Mouse (Mus musculus): ENCODE measurements around the gene H6pd.

Gene H6pd

DNA sequence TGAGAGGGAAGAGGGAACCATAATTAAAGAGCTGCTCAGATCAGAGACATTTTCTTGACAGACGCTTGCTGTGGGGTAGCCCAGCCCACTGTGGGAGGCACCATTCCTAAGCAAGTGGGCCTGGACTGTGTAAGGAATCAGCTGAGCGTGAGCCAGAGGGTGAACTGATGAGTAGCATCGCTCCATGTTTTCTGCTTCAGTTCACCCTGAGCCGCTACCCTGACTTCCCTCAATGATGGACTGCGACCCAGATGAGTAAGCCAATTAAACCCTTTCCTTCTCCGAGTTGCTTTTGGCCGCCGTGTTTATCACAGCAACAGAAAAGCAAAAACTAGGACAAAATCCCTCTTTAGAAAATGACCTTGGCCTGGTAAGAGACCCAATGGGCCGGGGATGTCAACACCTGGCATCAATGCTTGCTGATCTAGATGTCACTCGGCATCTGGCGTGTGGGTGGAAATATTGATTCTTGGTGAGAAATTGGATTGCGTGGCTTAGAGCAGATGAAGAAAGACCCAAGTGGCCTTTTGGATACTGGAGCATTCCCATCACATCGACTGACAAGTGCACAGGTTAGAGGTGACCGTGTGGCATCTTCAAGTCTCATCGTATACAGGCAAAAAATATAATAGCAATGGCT is 11.0 kb upstream of the H6pd start:
- no peak for DNase-seq (ENCODE audit: low read depth)

DNA sequence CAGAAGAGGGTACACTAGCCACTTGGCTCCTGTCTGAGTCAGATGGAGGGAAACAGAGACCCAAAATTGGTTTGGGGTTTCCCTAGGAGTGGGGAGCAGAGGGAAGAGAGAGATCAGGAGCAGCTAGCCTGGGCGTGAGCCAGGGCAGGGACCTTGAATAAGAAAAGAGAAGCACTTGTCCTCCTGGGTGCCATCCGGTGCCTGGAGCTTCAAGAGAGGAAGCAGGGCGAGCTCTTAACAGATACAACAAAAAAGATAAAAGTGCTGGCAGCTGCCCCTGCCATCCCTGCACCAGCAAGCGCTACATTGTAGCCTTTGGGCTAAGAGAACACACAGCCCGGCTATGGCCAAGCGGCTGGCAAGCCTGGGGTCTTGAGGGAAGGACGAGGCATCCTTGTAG is 6.6 kb upstream of the H6pd start:
- DNase-seq (ENCODE audit: low read depth) = no peak

DNA sequence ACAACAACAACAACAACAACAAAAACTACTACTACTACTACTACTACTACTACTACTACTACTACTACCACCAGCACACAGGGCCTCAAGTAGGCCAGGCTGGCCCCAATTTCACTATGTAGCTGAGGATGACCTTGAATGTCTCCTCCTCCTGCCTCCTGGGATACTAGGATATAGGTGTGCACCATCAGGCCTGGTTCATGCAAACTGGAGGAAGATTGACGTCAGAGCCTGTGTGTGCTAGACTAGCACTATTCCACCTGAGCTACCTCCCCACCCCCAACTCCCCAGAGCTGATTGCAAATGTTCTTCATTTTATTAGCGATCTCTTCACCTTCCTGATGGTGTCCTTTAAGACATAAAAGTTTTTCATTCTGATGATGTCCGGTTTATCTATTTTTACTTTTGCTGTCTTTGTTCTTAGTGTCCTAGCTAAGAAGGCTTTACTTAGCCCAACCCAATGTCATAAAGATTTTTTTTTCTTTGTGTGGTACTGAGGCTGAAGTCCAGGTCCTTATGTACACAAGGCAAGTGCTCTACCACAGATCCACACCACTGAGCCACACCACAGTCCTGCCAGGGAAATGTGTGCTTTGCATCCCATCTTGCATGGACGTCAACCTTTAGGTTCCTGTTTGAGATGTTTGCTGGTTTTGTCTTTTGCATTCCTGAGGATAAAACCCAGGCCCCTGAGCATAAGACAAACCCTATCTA is 5.7 kb upstream of the H6pd start:
- DNase-seq (ENCODE audit: low read depth) = no peak

DNA sequence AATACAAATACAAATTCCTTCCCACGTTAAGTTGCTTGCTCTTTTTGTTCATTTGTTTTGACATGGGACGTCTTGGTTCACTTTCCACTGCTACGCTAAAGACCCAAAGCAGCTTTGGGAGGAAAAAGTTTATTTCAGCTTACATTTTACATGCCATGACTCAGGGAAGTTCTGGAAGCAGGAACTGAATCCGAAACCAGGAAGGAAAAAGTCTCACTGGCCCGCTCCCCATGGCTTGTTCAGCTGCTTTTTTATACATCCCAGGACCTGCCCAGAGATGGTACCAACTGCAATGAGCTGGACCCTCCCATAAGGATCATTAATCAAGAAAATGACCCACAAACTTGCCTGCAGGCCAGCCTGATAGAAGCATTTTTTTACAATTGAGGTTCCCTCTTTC is 5.0 kb upstream of the H6pd start:
- no peak for DNase-seq (ENCODE audit: low read depth)

DNA sequence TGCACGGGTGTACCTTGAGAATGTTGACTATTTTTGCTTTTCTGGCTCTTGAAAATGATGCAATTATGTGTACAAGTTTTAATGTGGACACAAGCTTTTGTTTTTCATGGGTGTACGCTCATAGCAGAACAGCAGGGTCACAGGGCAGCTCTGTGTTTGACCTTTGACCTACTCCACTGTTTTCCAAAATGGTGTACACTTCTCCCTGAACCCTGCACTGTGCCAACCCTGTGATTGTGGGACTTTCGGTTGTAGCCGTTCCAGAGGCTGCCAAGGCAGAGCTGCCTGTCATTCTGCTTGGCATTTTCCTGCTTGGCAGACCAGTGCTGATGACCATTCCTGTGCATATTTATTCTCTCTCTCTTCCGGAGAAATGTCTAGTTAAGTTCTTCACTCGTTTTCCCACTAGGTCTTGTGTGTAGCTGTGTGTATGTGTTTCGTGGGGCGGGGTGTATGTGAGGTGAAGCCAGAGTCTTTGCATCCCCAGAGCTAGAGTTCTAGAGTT is 4.4 kb upstream of the H6pd start:
- no peak for DNase-seq (ENCODE audit: low read depth)

DNA sequence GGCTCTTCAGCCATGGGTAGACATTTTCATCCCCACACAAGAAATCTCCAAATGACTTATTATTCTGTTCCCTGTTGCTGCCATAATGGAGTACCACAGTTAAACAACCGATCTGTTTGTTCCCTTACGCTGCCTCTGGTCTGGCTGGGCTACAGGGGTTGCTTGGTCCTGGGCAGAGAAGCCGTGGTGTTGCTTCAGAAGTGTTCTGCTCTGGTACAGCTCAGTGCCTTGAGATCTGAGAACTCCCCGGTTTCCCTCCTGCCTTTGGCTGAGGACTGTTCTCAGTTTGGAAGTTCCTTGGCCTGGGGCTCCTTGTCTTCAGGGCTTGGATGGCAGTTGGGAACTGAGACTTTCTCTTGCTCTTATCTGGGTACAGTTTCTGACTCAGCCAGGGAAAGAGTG is 3.5 kb upstream of the H6pd start:
- no peak for DNase-seq (ENCODE audit: low read depth)

DNA sequence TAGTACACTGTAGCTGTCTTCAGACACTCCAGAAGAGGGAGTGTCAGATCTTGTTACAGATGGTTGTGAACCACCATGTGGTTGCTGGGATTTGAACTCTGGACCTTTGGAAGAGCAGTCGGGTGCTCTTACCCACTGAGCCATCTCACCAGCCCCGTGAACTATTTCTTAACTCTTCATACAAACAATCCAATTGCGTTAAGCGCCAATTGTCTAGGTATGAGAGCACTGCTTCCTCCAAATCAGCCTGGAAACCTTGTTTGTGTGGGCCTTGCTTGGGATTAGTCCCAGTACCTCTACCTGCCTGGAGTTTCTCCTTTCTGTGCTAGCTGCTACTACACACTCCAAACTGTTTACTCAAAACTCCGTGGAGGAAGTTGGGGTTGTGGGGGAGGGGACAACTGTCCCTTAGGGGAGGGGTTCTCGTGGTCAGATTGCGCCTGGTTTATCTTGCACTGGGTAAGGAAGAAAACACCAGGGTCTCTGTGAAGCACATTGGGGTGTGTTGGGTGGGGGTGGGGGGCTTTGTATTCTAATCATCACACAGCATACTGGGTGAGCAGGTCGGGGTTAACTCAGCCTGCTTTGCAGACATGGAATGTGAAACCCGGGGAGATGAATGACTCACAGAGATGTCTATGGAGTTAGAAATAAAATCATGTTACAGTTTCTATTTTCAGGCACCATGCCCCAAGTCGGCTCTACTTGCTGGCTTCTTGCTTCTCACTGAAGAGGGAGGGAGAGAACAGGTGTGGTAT is 2.9 kb upstream of the H6pd start:
- DNase-seq (ENCODE audit: low read depth) = no peak

DNA sequence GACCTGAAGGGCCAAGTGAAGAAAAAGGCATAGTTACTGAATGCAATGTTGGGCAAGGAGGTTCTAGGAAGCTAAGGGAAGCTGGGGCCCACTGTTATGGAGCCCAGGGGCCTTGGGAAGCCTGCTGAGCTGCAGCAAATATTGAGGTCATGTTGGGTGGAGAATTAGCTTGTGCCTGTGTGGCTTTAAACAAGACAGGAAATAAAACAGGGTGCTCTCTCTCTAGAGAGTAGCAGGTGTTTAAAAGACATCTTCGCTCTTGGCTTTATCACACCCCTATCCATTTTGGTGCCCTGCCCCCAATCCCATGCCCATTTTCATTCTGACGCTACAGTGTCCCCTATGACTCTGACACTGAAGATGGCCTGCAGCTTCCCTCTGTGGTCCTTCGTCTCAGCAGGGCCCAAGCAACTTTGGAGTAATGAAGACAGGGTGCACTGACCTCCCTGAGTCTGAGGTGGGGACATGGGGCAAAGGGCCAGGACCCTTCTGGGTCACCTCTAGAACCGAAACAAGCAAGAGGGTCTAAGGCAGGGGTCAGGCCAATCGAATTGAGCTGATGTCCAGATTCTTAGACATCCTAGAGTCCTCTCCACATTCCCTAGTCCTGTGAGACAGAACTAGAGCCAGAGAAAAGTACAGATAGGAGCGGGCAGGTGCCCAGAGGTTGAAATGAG is 1.4 kb upstream of the H6pd start:
- no peak for DNase-seq (ENCODE audit: low read depth)

DNA sequence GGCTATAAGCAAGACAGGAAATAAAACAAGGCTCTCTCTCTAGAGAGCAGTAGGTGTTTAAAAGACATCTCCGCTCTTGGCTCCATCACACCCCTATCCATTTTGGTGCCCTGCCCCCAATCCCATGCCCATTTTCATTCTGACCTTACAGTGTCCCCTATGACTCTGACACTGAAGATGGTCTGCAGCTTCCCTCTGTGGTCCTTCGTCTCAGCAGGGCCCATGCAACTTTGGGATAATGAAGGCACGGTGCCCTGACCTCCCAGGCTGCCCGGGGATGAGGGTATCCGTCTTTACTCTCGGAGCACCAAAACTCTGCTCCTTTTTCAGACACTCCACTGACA is 736 bp upstream of the H6pd start:
- DNase-seq (ENCODE audit: low read depth) = no peak

DNA sequence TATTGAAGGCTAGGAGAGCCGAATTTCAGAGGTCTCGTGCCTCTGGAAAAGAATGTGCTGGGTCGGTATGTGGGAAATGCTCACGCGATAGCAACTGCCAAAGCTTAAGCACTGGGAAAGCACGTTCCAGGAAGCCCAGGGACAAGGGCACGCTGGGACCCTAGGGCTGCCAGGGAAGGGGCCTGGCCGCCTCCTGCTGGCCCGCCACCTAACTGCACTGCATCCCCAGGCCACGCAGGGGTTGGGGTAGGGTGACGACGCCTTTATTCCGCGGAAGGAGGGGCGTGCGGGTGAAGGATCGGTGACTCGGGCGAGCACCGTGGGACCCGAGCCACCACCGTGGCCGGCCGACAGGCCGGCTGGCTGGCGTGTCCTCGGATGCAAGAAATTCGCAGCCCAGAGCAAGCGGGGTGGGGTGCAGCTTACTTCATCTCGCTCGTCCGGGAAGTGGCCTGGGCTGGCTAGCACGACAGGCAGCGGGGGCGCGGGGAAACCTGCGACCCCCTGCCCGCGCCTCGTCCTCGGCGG is 434 bp downstream of the H6pd start:
- peak; percentile 70 for DNase-seq (ENCODE audit: low read depth)

DNA sequence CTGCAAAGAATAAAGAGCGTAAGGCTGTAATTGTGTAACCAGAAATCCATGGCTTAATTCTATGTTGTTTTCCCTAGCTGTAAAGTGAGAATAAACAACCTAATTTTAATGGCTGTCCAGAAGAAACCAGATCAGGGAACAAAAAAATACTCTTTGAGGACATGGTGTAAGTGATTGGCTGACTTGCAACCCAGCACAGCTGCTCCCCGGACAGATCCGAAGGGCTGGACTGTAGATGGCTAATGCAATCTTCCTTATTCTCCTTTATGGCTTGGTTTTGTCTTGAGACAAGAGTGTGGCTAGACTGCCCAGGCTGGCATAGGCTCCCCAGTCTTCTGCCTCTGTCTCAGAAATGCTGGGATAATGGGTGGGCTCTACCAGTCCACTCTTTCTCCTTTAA is 1.4 kb downstream of the H6pd start:
- DNase-seq (ENCODE audit: low read depth) = no peak

DNA sequence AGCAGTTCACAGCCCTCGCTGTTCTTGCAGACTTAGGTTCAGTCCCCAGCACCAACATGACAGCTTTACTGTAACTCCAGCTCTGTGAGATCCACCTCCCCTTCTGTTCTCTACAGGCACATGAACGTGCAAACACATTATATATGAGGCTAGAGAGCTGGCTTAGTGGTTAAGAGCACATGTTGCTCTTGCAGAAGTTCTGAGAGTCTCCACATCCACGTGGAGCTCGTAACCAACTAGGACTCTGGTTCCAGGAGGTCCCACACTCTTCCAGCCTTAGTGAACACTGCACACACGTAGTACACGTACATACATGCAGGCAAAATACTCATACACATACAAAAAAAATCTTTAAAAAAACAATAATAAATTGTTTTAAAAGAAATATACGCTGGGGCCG is 1.8 kb downstream of the H6pd start:
- DNase-seq (ENCODE audit: low read depth) = no peak

DNA sequence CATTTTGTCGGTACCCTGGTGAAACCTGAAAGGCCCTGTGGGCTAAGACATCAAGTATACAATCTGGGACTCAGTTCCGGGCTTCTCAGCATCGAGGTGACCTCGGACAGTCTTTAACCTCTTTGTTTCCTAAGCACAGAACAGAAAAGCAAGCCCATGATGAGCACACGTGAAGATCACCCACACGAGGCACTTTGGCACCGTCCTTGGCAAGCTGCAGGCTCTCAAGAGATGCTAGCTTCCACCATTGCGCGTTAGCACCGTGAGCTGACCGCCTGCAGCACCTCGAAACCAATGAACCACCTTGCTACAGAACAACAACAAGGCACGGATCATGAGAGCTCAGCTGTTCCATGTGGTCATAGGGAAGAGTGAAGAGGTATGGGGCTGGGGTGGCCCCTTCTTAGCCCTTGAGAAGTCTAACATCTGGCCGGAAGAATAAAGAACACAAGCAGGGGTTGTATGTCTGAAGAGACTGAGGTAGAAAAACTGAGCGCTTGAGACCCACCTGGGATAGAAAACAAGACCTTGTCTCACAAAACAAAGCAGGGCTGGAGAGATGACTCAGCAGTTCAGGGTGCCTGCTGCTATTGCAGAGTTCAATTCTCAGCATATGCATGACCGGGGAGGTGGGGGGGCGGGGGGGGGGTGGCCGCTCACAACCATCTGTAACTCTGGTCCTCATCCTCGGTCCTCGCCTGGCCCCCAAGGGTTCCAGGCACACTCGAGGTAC is 2.5 kb downstream of the H6pd start:
- no peak for DNase-seq (ENCODE audit: low read depth)

DNA sequence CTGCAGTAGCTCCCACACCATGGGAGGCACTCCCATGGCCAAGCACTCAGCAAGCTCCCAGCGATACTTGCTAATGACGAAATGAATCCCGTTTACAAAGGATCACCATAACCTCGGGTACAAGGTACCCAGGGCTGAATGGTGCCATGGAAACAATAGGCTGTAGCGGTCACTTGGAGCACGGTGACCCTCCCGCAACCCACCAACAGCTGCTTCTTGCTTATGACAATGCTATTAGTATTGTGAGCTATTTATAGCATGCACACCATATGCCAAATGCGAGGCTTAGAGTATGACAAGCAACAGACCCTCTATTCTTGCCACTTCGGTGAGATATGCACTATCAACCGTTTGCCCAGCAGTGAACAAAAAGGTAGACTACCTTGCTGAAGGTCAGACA is 3.6 kb downstream of the H6pd start:
- DNase-seq (ENCODE audit: low read depth) = no peak

DNA sequence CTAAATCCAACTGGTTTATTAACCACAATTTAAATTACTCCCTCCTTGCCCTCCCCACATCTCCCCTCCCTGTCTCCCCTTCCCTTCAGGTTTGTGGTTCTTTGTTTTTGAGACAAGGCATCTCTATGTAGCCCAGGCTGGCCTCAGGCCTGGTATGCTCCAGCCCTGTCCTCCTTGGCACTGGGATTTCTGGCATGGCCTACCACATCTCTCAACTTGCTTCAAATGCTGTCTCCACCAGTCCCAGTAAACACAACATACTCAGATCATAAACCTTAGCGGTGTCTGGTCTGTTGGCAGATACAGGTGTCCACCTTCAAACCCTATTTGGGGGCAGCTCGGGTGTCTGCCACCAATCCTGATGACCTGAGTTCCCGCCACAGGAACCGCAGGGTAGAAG is 5.2 kb downstream of the H6pd start:
- no peak for DNase-seq (ENCODE audit: low read depth)

DNA sequence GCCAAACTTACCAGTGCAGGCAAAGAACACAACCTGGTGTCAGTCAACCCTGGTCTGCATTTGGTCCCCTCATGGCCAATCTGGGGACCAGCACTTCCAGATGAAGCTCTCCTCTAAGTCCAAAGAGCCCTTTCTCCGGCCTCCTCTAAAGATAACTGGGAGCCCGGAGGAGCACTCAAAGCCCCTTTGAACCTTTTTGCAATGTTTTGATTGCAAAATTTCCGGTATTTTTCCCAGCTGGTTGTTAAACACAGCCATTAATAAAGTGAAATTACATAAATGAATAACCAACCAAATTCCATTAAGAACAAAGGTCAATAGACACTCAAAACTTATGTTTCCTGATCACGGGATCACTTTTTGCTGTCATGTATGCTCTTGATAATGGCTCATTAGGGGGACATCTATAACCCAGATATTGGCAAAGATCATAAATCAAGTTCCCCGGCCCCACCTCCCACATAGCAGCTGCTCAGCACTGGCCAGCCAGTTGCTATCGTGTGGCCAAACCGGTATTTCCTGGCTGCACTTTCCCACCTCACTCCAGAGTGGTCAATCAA is 5.7 kb downstream of the H6pd start:
- no peak for DNase-seq (ENCODE audit: low read depth)

DNA sequence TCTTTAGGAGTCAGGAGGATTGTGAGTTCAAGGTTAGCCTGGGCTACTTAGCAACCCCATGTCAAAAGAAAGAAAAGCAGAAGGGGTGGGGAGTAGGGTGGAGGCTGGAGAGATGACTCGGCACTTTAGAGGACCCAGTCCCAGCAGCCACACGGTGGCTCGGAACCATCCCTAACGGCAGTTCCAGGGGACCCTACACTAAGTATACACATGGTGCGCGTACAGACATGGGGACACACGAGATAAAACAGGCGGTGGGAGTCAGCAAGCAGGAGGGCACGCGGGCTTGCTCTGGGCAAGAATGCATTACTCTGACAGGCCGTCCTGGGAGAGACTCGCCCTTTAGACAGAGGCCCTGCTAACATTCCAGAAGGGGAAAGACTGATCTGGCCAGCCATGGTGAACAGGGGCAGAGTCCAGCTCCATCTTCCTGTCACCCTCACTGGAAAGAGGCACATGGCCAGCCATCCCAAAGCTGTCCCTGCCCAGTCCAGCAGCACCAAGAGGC is 6.7 kb downstream of the H6pd start:
- no peak for DNase-seq (ENCODE audit: low read depth)

DNA sequence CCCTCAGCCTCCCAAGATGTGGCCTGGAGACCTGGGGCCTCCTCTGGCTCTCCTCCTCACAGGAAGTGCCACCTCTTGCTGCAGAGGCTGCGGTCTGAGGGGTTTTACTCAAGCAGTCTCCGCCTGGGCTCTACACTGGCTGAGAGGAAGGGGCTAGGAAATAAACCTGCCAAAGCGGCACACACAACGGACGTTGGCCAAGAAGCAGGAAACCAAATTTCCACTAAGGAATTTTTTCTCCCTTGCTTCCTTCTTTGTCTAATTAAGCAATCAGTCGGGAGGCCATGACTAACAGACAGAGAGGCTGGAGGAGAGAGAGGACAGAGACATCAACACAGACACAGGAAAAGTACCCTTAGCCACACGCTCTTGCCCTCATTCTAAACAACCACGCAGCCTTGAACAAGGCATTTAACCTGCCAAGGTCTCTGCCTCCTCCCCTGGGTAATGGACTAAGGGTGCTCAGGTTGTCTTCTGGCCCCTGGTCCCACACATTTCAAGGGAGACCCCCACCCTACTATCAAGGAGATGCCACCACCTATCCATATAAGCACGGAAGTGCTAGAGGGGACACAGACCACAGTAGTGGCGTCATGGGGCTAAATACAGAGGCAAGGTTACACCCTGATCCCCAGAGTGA is 7.5 kb downstream of the H6pd start:
- no peak for DNase-seq (ENCODE audit: low read depth)

DNA sequence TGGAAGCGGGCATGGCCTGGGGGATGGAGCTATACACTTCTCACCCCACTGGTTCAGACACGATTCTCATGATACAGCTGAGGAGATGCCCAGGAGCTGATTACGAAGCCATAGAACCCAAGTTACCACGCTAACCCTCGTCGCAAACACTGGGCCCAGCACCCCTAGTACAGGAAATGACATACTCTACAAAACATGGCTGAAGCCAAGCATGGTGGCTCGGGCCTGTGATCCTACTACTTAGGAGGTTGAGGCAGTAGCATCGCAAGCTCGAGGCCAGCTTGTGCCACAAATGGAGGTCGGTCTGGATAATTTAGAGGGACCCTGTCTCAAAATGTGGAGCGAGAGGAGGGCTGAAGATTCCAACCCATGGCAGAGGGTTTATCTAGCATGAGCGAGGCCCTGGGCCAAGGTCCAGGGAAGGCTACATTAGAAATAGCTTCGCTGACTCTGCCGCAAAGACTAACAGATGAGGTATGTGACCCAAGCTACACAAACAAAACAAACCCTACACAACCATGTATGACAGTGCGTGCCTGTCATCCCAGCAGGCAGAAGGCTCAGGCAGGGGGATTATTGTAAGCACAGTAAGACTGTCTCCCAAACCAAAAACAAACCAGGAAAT is 8.8 kb downstream of the H6pd start:
- DNase-seq (ENCODE audit: low read depth) = no peak

DNA sequence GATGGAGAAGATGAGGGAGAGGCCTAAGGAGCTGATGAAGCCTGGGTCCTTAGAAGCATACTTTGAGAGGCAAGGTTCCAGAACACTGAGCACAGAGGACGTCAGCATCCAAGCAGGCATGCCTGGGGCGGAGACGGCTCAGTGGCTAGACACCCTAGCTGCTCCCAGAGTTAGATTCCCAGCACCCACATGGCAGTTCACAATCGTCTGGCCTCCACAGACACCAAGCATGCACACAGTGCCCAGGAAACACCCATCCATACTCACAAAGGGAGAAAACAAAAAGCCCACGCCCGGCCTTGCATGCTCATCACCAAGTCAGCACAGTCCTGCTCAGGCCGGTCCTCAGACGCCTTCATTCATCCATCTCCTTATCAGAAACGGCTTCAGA is 9.3 kb downstream of the H6pd start:
- DNase-seq (ENCODE audit: low read depth) = no peak

Measured in c-Kit-positive CD71-negative TER-119-negative erythroid progenitor cells, embryonic 14.5 days (primary cell).